Mouse (Mus musculus) A20 (cell line): ENCODE data around the gene Sbds.
A peak's percentile ranks its signal among the peaks of the same experiment; 100 is the strongest.

ENCODE experiments used
- DNase-seq: peaks from one replicate; pipeline ENCODE4 v3.0.0-alpha.2; 2011; ENCODE audit warnings: low read depth, low spot score

The Sbds gene

GRCm38 (mm10) chr5:130200233-130201029 lies 54.9 kb downstream of the Sbds start:
- no peak for DNase-seq

GRCm38 (mm10) chr5:130197981-130198380 lies 57.3 kb downstream of the Sbds start:
- no peak for DNase-seq

GRCm38 (mm10) chr5:130197454-130197853 lies 57.9 kb downstream of the Sbds start:
- DNase-seq = no peak

GRCm38 (mm10) chr5:130196307-130196706 lies 59.0 kb downstream of the Sbds start:
- DNase-seq = peak; percentile 70
